Mouse (Mus musculus) small intestine, adult 2 months (tissue): Measurements from ENCODE around the gene Nrros.

ENCODE experiments used
- CTCF ChIP-seq: fragments of 200-500 bp; IDR thresholded peaks from 2 replicates; pipeline ENCODE4 v1.5.1; 2012; ENCODE audit warnings: low read depth, mild to moderate bottlenecking, control low read depth, inconsistent platforms, low read length, moderate library complexity, mixed read lengths; ENCODE audit not compliant: insufficient replicate concordance, insufficient read length; ENCODE audit errors: extremely low read depth
- POLR2A ChIP-seq: fragments of 200-500 bp; IDR thresholded peaks from 2 replicates; pipeline ENCODE4 v1.6.1; 2012; ENCODE audit warnings: low read depth, mild to moderate bottlenecking, control low read depth, inconsistent platforms, low read length, moderate library complexity

GRCm38 (mm10) chr16:32125364-32125763 lies 40.0 kb downstream of the Nrros start:
- TF ChIP-seq CTCF (no peak), POLR2A (no peak)
